Mouse (Mus musculus) embryonic stem cell, embryonic (primary cell): ENCODE data around the gene Gm38431.
"Not testable (repeated sequence)": the region's sequence is repeated elsewhere in the genome, so short reads cannot be mapped to it uniquely, and the experiment has no call there.

Source experiments
- CTCF ChIA-PET, 4 experiments: fragments of 300-600 bp in 2 of 4; fragments of 350-600 bp in 2 of 4; sonication (Branson Sonifier 250); formaldehyde crosslinking; loops; one replicate each; lab custom pipeline; 2022; ENCODE audit warnings: inconsistent platforms in 2 of 4; lab: Charles Lee
- POLR2A ChIA-PET, 4 experiments: fragments of 300-600 bp in 2 of 4; fragments of 350-600 bp in 2 of 4; sonication (Branson Sonifier 250); formaldehyde crosslinking; loops; one replicate each; lab custom pipeline; 2022; ENCODE audit warnings: antibody characterized with exemption in 4 of 4, inconsistent platforms in 1 of 4; lab: Charles Lee

Gene Gm38431

DNA sequence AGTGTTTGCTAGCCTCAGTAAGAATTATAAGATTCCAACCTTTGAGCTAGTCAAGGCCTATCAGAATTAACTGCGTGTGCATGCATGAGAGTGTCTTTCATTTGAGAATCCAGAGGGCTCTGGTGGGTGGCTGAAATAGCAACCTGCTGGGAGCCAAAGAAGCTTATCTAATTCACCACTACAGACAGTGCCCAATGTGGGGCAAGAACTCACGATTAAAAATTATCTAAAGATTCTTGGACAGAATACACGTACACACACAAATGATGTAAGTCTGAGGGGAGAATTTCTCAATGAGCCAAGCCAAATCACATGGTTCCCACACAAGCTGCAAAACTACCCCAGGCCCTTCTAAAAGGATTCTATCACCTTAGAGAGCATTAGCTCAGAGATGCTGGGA lies 8.5 kb downstream of the Gm38431 start:
- ChIA-PET CTCF (interaction anchor here in 2 of 4 experiments (1.3 to 1.6 kb wide), 2 partner anchors 9 to 83 kb away, joined by 3 read pairs; partner anchors contain the start of gene Fdx1l (in 1 of the 2)), POLR2A (interaction anchor here (0.6 to 15.2 kb wide), 18 partner anchors 4 to 624 kb away, joined by 3 to 353 read pairs (median 5); partner anchors contain the start of genes Gm38431 (in 4 of the 4), Raver1 (in 4 of the 4), Fdx1l (in 2 of the 4) and Gm49373 (in 2 of the 4))

DNA sequence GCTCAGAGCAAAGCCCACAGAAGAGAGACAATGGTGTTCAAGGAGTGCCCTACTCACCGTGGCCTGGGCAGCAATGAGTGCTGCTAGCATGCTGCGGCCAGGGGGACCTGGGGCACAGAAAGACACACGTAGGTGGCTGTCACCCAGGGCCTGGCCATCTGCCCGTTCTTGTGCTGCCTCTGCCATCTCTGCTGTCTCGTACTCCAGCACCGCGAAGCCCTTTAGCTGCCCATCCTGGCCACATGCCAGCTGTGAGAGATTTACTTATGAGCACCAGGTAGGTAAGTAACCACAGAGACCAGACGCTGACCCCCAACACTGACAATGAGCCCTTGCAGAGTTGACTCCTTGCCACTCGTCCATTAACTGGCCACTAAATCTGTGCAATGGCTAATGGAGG lies 10.7 kb downstream of the Gm38431 start:
- ChIA-PET POLR2A (interaction anchor here in 3 of 4 experiments (0.6 to 15.2 kb wide), 9 partner anchors 4 to 178 kb away, joined by 3 to 353 read pairs (median 5); partner anchors contain the start of genes Gm38431 (in 3 of the 3), Raver1 (in 3 of the 3), Fdx1l (in 1 of the 3) and Gm49373 (in 1 of the 3)), CTCF (no interaction called here)

DNA sequence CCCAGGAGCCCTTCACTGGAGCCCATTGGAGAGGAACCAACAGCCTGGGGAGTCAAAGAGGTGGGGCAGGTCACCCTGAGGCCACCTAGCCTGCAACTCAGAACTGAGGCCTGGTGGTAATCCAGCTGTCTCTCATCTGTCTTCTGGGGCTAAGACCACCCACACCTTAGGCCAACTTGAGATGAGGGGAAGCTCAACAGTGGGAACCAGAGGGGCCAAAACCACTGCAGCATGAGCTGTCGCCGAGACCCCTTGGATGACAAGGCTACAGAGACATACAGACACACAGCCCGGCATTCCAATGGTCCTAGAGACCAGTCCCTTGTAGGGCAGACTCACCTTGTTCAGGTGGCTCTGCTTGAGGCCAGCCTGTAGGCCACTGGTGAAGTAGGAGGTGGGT lies 16.2 kb downstream of the Gm38431 start:
- ChIA-PET POLR2A (interaction anchor here in 3 of 4 experiments (0.9 to 15.2 kb wide), 13 partner anchors 10 to 60 kb away, joined by 3 to 353 read pairs (median 5); partner anchors contain the start of genes Gm38431 (in 3 of the 3), Raver1 (in 3 of the 3), Icam1 (in 1 of the 3) and Tyk2 (in 1 of the 3)), CTCF (no interaction called here)

DNA sequence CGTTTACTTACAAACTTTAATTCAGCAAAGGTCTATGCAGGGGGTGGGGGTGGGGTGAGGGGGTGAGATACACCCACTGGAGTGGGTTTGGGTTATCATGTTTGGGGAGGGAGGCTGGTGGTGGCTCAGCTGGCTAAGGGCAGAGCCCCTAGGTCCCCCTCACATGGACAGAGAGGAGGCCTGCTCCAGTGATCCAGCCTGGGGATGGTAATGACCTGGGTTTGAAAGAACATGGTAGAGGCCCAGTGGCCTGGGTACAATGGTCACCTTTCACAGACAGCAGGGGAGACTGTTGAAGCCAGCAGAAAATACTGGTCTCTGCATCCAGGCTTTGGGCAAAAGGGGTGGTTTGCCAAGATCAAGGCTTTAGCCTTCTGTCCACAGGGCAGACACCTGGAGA lies 17.6 kb downstream of the Gm38431 start:
- POLR2A ChIA-PET: interaction anchor here in 3 of 4 experiments (0.6 to 15.2 kb wide), 23 partner anchors 10 to 453 kb away, joined by 3 to 353 read pairs (median 5); partner anchors contain the start of genes Gm38431 (in 3 of the 3), Raver1 (in 3 of the 3), Eif3g (in 1 of the 3) and Kri1 (in 1 of the 3)

DNA sequence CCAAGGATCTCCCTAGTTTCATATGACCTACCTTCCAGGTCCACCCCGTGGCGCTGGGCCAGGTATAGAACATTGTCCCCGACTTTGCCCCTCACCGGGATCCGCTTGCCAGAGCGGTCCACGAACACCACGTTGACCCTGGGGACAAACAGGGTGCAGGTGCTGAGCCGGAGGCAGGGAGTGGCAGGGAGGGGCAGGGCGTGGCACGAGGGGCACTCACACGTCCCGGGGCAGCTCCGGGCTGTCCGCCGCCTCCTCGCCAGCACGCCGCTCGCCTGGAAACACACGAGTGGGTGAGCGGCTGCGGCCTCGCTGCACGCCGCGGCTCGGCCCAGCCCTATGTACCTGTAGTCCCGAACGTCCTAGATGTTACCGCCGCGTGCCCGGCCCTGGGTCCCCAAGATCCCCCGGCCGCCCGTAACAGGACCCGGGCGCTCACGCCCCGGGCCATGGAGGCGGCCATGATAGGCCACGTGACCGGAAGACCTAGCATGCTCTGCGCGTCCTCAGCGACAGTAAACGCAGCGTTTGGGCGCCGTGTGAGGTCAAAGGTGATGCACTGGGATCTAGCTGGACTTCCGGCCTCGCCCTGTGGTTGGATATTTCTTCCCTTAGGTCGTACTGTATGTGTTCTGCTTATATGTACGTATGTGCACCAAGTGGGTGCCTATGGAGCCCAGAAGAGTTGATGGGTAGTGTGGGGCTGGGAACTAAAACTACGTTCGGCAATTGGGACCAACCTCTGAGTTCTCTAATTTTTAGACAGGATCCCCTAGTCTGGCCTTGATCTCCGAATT lies 18.6 kb downstream of the Gm38431 start, which contains the start of the genes Gm49373 and Fdx1l:
TSS of gene Gm49373 (minus strand) at position 53 of the 797 bp plus-strand sequence.
TSS of gene Fdx1l (minus strand) at position 571 of the 797 bp plus-strand sequence.
- ChIA-PET CTCF (interaction anchor here in 2 of 4 experiments (0.6 to 1.0 kb wide), 3 partner anchors 10 to 172 kb away, joined by 3 read pairs; no protein-coding TSS in a partner anchor), POLR2A (interaction anchor here (0.6 to 15.2 kb wide), 46 partner anchors 9 to 454 kb away, joined by 3 to 353 read pairs (median 4); partner anchors contain the start of genes Gm38431 (in 3 of the 4), Raver1 (in 3 of the 4), Eif3g (in 1 of the 4) and Icam1 (in 1 of the 4))

More for the DNA sequence above, 17.6 kb downstream of the Gm38431 start:
- CTCF ChIA-PET: interaction anchor here in 2 of 4 experiments (0.6 to 1.2 kb wide), 3 partner anchors 9 to 144 kb away, joined by 3 read pairs; partner anchors contain the start of gene Icam4 (in 1 of the 2)

DNA sequence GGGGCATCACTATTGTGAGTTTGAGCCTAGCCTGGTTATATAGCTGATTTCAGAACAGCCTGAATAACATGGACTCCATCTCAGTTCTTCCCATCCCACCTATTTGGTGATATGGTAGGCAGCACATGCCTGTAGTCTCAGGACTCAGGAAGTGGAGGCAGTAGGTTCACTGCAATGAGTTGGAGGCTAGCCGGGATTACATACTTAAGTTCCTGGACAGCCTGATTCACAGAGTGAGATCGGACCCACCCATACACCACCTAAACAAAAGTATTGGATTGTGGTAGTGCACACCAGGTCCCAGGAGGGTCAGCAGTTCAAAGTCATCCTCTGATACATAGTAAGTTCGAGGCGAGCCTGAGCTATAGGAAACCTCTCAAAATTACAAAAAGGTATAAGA lies 19.2 kb downstream of the Gm38431 start:
- ChIA-PET CTCF (interaction anchor here in 1 of 4 experiments (0.7 kb wide), 1 partner anchor 15 kb away, joined by 3 read pairs; no protein-coding TSS in a partner anchor), POLR2A (interaction anchor here (0.6 to 15.2 kb wide), 31 partner anchors 9 to 195 kb away, joined by 3 to 353 read pairs (median 4); partner anchors contain the start of genes Gm38431 (in 2 of the 4), Raver1 (in 2 of the 4), Icam1 (in 1 of the 4) and Tyk2 (in 1 of the 4))

- CTCF ChIA-PET: interaction anchor here in 3 of 4 experiments (0.6 to 1.3 kb wide), 6 partner anchors 29 to 310 kb away, joined by 3 to 16 read pairs (median 3); partner anchors contain the start of gene Eif3g (in 1 of the 3)
These were observed 24.7 kb downstream of the Gm38431 start, which contains the start of gene Zglp1 for GRCm38 (mm10) chr9:21067006-21067684. TSS of gene Zglp1 (minus strand) at chr9:21067093.

DNA sequence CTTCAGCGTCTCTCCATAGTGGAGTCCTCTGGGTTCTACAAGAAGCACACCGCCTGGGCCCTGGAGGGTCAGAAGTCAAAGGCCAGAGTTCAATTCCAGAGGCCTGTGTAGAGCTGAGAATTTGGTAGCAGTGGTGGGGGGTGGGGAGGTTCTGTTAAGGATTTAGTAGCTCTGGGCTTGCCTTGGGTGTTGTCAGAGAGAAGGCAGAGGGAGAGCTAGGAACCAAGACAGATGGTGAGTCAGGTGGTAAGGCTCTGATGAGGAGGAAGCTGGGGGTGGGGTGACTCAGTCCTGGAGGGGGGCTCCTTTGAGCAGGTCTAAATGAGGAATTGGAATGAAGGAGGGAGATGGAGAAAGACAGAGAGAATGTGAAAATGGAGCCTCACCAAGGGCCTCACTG lies 28.9 kb downstream of the Gm38431 start:
- POLR2A ChIA-PET: interaction anchor here in 3 of 4 experiments (0.6 to 8.0 kb wide), 17 partner anchors 10 to 360 kb away, joined by 3 to 56 read pairs (median 4); partner anchors contain the start of genes Gm38431 (in 2 of the 3), Raver1 (in 2 of the 3), Fdx1l (in 1 of the 3) and Gm49373 (in 1 of the 3)
- CTCF ChIA-PET: interaction anchor here in 2 of 4 experiments (0.6 to 1.3 kb wide), 4 partner anchors 34 to 232 kb away, joined by 3 to 4 read pairs (median 3); partner anchors contain the start of genes Eif3g (in 1 of the 2) and Icam4 (in 1 of the 2)

More at GRCm38 (mm10) chr9:21067006-21067684, 24.7 kb downstream of the Gm38431 start, which contains the start of gene Zglp1:
- POLR2A ChIA-PET: interaction anchor here (0.6 to 8.0 kb wide), 21 partner anchors 7 to 169 kb away, joined by 3 to 56 read pairs (median 4); partner anchors contain the start of genes Gm38431 (in 3 of the 4), Raver1 (in 3 of the 4), Eif3g (in 1 of the 4) and Fdx1l (in 1 of the 4)

DNA sequence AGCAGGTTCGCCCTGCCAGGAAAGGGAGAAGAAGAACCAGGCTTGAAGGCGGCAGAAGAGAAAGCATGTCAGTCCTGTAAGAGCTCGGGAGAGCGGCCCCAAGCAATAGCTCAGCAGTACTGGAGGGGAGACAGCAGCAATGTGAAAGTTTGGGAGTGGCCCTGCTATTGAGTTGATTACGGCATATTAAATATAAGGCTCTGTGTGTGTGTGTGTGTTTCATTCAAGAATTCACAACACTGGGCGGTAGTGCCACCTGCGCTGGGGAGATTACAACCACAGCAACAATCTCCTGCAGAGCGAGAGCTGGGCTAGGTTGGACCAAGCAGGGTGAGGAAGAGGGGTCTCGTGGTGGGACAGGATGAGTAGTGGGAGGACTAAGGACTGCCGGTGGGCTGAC lies 40.2 kb downstream of the Gm38431 start:
- CTCF ChIA-PET: interaction anchor here in 3 of 4 experiments (0.6 to 1.7 kb wide), 3 partner anchors 16 to 589 kb away, joined by 3 to 7 read pairs (median 4); no protein-coding TSS in a partner anchor
- POLR2A ChIA-PET: interaction anchor here in 3 of 4 experiments (1.1 to 2.6 kb wide), 7 partner anchors 12 to 87 kb away, joined by 3 to 14 read pairs (median 3); partner anchors contain the start of genes Gm38431 (in 2 of the 3), Raver1 (in 2 of the 3) and Icam1 (in 1 of the 3)

- CTCF ChIA-PET: interaction anchor here in 1 of 4 experiments (1.0 to 1.1 kb wide), 2 partner anchors 12 to 14 kb away, joined by 3 read pairs; no protein-coding TSS in a partner anchor
These were observed 46.6 kb downstream of the Gm38431 start for GRCm38 (mm10) chr9:21045235-21045634.

DNA sequence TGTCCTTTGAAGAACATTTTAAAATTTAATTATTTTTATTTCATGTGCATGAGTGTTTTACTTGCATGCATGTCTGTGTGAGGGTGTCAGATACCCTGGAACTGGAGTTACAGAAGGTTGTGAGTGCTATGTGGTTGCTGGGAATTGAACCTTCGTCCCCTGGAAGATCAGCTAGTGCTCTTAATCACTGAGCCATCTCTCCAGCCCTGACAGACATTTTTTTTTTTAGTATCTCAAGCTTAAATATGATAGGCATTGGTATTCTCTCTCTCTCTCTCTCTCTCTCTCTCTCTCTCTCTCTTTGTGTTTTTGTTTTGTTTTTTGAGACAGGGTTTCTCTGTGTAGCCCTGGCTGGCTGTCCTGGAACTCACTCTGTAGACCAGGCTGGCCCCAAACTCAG lies 47.0 kb downstream of the Gm38431 start:
- CTCF ChIA-PET: interaction anchor here in 1 of 4 experiments (1.0 to 1.1 kb wide), 2 partner anchors 11 to 14 kb away, joined by 3 read pairs; no protein-coding TSS in a partner anchor
- POLR2A ChIA-PET: not testable (repeated sequence)

More at GRCm38 (mm10) chr9:21045235-21045634, 46.6 kb downstream of the Gm38431 start:
- POLR2A ChIA-PET: no interaction called here

DNA sequence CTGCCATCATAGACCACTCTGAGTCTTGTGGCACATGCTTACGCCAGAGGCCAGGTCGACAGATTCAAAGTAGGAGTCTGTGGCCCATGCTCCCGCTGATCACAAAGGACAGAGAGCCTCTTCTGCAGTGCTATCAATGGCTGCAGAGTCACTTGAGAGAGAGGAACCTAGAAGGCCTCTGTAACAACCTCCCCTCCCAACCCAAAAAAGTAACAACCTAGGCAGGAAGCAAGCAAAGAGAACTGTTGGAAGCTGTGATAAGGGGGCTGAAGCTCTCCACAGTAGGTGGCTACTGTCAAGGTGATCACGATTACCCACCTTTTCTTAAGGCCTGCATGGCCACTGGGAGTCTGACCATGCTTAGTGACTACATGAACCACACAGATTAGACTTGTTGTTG lies 48.2 kb downstream of the Gm38431 start:
- ChIA-PET POLR2A (interaction anchor here in 1 of 4 experiments (1.0 to 1.7 kb wide), 2 partner anchors 9 to 48 kb away, joined by 3 to 9 read pairs; partner anchors contain the start of genes Gm38431 and Raver1), CTCF (no interaction called here)

GRCm38 (mm10) chr9:21041308-21041707 lies 50.5 kb downstream of the Gm38431 start:
- ChIA-PET POLR2A (interaction anchor here in 2 of 4 experiments (0.6 to 4.5 kb wide), 7 partner anchors 8 to 163 kb away, joined by 3 to 16 read pairs (median 6); partner anchors contain the start of genes Gm38431 (in 1 of the 2), Icam1 (in 1 of the 2), Raver1 (in 1 of the 2) and Zglp1 (in 1 of the 2)), CTCF (interaction anchor here in 2 of 4 experiments (0.6 to 1.7 kb wide), 3 partner anchors 10 to 128 kb away, joined by 3 to 5 read pairs (median 4); no protein-coding TSS in a partner anchor)

DNA sequence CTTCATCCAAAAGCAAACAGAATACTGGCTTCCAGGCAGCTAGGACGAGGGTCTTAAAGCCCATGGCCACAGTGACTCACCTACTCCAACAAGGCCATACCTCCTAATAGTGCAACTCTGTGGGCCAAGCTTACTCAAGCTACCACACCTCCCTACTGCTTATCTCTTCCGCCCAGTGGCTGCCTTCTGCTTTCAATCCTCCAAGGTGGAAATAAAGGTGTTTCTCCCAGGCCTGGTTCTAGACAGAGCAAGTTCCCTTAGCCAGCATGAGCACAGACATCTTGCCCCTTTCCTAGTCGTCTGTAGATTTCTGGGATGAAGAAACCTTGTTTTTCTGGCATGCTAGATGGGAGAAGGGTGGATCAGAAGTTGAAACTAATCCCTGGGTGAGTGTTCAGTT lies 52.0 kb downstream of the Gm38431 start:
- CTCF ChIA-PET: interaction anchor here in 2 of 4 experiments (1.2 to 1.5 kb wide), 2 partner anchors 9 to 121 kb away, joined by 3 to 9 read pairs; no protein-coding TSS in a partner anchor

DNA sequence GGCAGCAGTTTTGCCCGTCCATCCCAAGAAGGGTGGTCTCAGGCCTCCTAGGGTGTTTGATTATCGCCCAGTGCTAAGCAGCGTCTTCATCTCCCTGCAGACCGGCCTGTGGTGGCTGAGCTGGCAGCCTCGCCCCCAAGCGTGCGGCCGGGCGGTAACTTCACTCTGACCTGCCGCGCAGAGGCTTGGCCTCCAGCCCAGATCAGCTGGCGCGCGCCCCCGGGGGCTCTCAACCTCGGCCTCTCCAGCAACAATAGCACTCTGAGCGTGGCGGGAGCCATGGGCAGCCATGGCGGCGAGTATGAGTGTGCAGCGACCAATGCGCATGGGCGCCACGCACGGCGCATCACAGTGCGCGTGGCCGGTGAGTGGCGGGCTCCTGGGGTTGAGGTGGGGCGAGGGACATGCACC lies 54.3 kb downstream of the Gm38431 start:
- ChIA-PET CTCF (interaction anchor here in 3 of 4 experiments (0.6 to 2.1 kb wide), 4 partner anchors 7 to 441 kb away, joined by 3 to 6 read pairs (median 3); partner anchors contain the start of gene Icam4 (in 1 of the 3)), POLR2A (interaction anchor here in 3 of 4 experiments (0.7 to 7.6 kb wide), 16 partner anchors 11 to 160 kb away, joined by 3 to 55 read pairs (median 5); partner anchors contain the start of genes Gm38431 (in 3 of the 3), Icam1 (in 3 of the 3), Raver1 (in 3 of the 3) and Fdx1l (in 1 of the 3))

More for the DNA sequence above, 52.0 kb downstream of the Gm38431 start:
- POLR2A ChIA-PET: interaction anchor here (0.5 to 7.6 kb wide), 11 partner anchors 9 to 52 kb away, joined by 3 to 55 read pairs (median 7); partner anchors contain the start of genes Gm38431 (in 2 of the 4), Raver1 (in 2 of the 4), Fdx1l (in 1 of the 4) and Gm49373 (in 1 of the 4)
